Mouse (Mus musculus): ENCODE measurements around the gene Ndufv3. TPM values are rescaled to one million over a fixed set of nuclear protein-coding genes. Genes with fewer than 3 reads are reported as not detected.
A peak's percentile ranks its signal among the peaks of the same experiment; 100 is the strongest.

Ndufv3 gene
- total RNA-seq (2022): 100 to 1,000 TPM; 255 to 279 (median 271) TPM

DNA sequence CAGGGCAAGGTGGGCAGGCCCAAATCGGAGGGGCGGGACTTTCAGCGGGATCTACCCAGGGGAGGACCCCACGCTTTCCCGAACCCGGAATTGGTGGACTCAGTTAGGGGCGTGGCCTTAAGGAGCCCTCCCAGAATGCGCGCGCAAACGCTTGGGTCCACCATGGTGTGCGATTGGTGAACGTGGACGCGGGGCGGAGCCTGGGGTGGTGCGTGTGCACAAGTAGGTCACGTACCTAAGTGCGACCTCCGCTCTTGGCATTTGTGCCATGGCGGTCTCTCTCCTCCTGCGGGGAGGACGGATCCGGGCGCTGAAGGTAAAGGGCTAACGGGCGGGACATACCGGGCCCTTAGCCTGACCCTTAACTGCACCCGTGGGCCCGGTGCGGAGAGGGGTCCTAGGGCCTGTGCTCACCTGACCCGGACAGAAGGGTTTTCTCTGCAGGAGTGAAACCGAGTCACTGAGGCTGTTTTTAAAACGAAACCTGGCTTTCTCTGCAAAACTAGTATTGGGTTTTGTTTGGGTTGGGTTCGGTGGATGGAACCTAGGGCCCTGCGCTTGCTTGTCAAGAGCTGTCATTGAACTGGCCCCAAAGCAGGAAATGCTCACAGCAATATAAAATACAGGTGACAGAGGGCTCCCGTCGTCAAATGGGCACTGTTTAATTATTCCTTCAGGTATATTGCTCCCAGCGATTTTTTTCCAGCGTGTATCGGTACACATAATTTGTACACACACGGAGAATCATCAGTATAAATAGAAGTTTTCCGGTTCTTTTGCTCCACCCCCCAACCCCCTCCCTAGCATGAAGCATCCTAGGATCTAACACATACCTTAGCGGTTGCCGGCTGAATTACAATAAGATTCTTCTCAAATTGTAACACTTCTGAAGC is at the start of gene Ndufv3, which contains the start of gene Wdr4:
TSS of gene Ndufv3 (plus strand) at position 170 of the 893 bp plus-strand sequence.
TSS of gene Wdr4 (minus strand) at position 35 of the 893 bp plus-strand sequence.
- DNase-seq (ENCODE audit: low spot score in 2 of 2): peak; percentile 94 to 99

DNA sequence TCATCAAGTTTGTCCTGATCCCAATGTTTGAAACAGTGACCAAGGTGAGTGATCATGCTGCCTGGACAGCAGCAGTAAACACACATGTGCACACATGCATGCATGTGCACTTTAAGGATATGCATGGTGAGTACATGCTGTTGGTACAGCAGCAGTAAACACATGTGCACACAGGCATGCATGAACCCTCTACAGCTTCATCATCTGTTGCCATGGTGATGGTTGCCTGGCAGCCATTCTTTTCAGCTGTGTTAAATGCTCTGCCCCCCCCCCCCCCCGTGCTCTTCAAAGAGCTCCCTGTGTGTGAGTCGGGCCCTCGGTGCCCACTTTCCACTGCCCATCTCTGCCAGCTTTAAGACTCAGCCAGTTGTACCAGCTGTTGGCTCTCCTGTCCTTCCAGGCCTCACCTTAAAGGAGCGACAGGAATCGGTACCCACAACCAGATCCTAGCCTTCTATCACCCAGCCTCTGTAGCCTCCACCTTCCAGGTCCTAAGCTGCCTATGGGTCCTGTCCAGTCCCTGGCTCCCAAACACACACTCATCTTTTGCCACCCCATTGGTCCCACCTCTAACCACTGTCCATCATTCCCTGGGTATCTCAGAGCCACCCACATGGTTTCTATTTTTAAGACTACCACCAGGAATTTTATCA is 49.0 kb upstream of the Ndufv3 start:
- no peak for DNase-seq (ENCODE audit: low spot score in 2 of 2)

DNA sequence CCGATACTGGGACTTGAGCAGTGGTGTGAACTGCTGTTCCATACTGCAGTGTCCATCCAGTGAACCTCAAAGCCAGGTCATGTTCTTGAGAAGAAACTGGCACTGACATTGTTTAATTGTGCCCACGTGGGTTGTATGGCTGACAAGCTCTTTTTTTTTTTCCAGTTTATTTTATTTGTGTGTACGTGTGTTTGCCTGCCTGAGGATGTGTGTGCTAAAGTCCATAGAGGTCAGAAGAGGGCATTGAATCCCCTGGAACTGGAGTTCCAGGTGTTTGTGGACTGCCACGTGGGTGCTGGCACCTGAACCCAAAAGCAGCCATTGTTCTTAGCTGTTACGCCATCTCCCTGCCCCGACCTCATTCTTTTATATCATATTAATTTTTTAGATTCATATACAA is 45.5 kb upstream of the Ndufv3 start:
- DNase-seq (ENCODE audit: low spot score in 2 of 2): no peak

DNA sequence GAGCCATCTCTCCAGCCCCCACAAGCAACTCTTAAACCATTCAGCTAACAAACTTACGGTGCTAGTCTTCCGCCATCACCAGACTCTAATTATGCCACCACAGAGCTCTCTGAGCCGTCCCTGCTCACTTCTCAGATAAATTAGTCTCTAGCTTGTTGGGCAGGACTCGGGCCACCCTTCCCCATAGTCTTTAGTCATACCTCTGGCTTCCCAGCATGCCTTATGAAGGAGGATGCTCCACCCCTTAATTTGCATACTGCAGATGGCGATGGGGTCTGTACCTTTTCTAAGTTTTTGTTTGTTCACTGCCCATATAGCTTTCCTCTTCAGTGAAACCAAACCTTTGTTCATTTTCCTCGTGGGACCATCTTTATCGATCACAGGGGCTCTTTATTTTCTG is 41.3 kb upstream of the Ndufv3 start:
- no peak for DNase-seq (ENCODE audit: low spot score in 2 of 2)

DNA sequence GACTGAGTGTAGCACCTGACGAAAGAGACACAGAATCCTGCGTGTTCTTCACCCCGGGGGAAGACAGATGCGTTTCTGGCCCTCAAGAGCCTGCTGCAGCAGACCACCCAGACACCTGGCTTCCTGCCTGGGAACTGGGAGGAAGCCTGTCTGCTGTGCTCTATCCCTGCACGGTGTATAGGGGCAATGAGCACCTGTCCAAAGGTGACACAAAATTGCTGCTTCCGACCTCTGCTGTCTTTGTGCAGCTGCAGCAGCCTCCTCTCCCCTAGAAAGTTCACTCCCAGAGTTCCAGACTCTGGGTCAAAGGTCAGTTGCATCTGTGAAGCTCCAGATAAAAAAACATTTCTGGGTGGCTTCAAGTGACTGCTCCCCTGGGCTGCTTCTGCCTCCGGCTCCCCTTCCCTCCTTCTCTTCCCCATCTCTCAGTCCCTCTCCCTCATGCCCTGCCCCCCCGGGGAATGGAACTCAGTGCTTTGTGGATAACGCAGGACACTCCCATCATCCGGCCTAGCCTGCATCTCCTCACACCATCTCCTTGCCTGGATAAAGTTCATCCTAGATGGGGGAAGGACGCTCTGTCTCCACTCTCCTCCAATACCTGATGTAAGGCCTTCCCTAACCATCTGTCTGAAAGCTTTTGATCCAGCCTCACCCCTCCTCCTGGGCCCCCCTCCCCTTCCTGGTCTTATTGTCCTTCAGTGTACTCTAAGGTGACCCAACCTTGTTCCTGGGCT is 40.6 kb upstream of the Ndufv3 start:
- DNase-seq (ENCODE audit: low spot score in 2 of 2): no peak

DNA sequence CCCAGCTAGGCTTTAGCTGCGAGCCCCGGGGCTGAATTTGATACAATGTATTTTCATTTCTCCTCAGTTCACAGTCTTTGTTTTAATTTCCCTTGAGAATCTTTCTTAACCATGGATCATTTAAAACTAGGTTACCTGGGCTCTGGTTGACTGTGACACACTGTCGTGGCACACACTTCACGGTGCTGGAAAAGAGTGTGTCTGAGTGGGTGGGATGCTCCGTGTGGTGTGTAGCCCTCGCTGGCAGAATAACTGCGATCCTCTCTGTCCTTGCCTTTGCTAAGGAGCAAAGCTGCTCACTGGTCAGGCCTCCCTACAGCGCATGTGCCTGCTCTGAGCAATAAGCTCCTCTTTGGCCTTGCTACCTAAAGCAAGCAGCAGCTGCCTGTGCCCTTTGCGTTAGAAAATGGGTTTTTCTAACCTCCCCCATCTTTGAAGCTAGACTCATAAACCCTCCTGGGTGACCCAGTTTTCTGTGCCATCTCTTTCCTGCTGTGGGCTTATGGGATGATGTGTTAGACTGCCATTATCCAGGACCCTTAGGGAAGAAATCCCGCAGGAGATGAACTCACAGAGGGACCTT is 33.2 kb upstream of the Ndufv3 start:
- no peak for DNase-seq (ENCODE audit: low spot score in 2 of 2)

DNA sequence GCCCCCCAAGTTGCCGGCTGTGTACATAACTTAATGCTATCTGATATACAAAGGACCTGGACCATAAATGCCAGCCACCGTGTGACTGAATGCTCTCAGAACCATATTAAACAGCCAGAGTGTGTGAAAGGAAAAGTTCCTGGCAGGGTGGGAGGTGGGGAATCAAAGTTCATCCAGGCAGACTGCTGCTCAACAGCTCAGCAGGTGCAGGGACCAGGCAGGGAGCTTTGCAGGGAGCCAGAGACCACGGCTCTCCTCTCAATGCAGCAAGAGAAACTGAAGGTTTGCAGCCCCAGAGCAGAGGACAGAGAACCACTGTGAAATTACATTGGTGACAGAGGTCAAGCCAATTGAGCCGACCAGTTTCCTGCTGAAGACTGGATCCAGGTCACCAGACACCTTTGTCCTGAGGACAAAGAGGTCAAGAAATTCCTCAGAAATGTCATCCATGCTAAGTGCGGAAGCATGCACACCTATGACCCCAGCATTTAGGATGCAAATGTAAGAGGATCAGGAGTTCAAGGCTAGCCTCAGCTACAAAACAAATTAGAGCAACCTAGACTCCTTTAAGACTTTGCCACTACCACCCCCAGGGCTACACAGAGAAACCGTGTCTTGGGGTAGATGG is 32.4 kb upstream of the Ndufv3 start:
- no peak for DNase-seq (ENCODE audit: low spot score in 2 of 2)

DNA sequence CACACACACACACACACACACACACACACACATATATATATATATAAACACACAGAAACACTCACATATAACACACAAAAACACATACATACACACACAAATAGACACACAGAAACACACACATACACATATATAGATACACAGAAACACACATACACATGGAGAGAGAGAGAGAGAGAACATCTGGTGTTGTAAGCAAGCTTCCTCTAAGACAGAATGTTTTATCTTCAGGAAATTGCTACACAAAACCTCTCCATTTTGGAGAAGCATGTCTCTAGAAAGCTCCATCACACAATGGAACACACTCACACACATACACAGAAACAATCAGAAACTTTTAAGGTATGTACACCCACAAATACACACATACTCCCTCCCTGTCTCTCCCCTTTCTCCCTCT is 28.6 kb upstream of the Ndufv3 start:
- no peak for DNase-seq (ENCODE audit: low spot score in 2 of 2)

DNA sequence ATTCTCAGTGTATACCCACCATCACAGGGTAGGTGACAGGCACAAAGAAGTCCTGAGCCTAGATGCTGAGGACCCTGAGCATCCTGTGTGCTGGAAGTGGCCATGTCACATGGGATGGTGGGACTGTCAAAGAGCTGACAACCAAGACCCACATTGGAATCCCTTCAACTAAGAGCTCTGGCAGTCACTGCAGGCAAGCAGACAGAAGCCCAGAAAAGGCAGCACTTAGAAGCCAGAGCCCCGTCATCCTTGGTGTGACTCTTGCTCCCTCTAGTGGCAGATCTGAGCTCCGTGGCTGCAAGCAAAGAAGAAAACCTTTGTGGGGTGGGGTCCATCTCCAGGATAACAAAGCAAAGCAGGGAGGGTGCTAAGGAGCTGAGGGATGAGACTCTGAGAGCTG is 27.5 kb upstream of the Ndufv3 start:
- peak; percentile 49 to 60 for DNase-seq (ENCODE audit: low spot score in 2 of 2)

DNA sequence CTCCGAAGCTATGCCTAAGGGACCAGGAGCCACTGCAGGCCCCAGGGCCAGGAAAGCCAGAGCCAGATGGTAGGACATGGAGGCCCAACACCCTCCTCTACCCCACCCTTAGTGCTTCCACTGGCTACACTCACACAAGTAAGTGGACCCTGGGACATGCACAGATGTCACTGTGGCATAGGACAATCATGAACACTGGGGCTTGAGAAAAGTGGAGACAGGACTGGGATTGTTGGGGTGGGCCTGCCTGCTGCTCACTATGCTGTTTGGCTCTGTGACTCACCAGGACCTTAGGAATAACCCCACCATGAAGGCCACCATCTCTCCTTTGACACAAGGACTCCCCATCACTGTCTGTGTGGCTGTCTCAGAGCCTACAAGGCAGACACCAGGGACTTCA is 24.9 kb upstream of the Ndufv3 start:
- DNase-seq (ENCODE audit: low spot score in 2 of 2): no peak

DNA sequence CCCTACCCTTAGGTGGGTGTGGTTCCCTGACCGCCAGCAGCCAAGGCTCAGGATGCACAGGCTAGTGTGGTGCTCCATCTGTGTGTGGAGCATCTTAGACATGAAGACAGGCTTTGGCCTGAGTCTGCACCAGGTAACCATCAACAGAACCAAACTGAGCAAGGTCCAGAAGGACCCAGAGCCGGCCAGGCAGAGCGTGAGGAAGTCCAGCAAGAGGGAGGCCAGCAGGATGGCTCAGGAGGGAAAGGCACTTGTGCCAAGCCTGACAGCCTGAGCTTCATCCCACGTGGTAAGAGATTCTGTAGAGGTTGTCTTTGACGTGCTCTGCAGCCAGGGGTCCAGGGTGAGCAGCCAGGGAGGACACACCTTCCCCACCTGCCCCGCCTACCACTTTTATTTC is 22.2 kb upstream of the Ndufv3 start:
- DNase-seq (ENCODE audit: low spot score in 2 of 2): no peak

DNA sequence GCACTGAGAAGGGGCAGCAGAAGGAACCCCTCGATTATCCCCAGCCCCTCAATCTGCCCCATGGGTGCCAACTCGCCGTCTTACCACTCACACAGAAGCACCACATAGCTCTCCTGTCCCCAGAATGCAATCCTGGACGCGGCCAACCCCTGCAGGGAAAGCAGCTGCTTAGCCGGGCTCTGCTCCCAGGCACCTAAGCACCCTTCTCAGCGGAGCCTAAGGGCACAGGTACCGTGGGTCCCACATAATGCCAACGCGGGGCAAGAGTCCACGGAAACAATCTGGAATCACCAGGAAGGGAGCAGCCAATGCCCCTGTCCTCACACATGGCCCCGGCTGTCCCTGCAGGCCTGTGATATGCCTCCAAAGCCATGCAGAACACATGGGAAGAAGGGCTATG is 20.2 kb upstream of the Ndufv3 start:
- DNase-seq (ENCODE audit: low spot score in 2 of 2): no peak

DNA sequence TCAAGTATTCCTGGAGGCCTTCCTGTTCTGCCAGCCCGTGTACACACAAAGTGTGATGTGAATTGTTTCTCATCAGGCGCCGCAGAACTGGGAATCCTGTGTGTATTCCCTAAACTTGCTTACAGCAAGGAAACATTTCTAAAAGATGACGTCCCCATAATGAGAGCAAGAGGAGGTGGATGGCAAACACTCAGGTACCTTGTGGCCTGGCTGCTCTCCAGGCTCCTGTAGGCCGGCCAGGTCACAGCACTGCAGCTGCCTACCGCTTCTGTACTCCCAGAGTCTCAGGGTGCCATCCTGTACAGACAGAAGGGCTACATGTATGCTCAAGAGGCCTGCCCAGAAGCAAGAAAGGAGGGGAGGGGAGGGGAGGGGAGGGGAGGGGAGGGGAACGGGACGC is 19.5 kb upstream of the Ndufv3 start:
- no peak for DNase-seq (ENCODE audit: low spot score in 2 of 2)

DNA sequence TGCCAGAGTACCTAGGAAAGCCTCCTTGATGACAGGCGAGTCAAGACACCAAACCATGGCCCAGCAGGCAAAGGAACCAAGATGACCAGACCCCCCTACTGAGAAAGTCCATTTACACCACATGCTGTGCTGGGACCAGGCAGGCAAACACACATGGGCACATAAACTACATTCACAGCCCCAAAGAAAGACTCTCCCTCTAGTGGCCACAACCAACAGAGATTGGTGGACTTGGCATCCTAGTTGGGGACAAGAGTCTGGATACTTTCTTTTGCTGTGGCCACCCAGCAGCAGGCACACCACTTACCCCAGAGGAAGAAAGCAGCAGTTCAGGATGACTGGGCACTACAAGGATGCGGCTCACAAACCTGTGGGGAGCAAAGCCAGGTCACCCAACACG is 19.0 kb upstream of the Ndufv3 start:
- DNase-seq (ENCODE audit: low spot score in 2 of 2): no peak

DNA sequence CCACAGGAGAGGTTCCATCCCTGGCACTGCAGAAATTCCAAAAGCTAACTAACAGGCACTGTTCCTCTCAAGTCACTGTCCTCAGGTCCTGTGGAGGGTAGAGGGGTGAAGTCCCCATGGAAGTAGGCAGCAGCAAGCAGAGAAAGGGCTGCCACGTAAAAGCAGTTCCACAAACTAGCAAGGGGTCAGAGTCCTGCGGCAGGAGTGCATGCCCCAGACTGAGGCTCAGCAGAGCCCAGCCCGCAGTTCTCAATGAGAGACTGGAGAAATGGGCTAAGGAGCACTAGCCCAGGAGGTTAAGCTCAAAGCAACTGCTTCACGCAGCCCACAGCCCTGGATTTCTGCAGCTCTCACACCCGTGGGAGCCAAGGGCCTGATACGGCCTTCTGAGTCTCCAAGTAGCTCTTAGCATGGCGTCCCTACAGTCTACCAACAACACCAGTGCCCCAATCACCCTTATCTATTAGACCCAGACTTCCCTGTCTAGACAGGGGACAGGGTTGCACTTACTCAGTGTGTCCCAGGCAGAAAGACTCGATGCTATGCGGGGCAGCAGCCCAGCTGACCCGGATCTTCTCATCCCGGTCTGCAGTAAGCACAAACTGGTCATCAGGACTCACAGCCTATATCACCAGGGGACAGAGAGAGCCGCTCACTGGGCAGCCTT is 17.5 kb upstream of the Ndufv3 start:
- no peak for DNase-seq (ENCODE audit: low spot score in 2 of 2)

DNA sequence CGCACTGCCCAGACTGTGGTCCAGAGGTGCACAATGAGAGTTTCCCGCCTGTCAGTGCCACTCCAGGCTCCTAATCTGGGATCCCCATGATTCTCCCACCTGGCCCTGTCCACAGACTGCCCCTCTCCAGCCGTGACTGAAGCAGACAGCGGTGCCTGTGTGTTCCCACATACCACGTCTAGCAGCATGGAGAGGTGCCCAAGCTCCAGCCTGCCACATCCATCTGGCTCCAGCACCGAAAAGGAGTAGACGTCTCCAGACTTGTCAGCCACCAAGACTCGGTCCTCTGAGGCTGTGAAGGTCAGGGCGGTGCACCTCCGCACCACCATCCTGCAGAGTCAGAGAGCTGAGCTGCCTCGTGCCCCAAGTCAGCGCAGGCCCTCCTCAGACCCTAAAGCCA is 16.6 kb upstream of the Ndufv3 start:
- no peak for DNase-seq (ENCODE audit: low spot score in 2 of 2)

DNA sequence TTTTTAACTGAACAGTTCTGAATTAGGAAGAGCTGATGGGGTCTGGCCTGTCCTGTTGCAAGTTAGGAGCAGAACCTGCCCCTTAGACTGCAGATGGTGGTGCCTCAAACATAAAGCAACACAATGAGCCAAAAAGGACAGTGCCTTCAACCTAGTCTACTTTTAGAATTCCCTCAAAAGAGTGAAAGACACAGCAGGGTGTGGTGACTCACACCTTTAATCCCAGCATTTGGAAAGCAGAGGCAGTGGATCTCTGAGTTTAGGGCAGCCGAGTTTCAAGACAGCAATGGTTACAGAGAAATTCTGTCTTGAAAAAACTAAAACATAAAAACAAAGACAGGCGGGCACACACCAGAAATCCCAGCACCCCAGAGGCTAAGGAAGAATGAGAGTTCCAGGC is 16.0 kb upstream of the Ndufv3 start:
- no peak for DNase-seq (ENCODE audit: low spot score in 2 of 2)

DNA sequence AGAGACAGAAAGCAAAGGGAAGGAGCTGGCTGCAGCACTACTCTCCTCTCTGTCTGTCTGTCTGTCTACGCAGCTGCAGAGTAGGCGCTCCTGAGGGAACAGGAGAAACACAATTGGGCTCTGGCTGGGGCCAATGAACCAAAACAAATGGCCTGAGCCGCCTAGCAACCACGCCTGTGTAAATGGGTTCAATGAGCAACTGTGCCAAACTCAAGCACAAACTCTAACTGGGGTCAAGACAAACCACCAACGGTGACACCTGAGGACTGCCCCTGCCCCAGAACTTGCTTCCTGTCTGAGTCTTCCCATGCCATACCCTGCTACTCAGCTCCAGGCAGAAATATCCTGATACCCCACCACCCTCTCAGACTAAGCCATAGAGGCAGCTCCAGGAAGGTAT is 14.9 kb upstream of the Ndufv3 start:
- DNase-seq (ENCODE audit: low spot score in 2 of 2): no peak

DNA sequence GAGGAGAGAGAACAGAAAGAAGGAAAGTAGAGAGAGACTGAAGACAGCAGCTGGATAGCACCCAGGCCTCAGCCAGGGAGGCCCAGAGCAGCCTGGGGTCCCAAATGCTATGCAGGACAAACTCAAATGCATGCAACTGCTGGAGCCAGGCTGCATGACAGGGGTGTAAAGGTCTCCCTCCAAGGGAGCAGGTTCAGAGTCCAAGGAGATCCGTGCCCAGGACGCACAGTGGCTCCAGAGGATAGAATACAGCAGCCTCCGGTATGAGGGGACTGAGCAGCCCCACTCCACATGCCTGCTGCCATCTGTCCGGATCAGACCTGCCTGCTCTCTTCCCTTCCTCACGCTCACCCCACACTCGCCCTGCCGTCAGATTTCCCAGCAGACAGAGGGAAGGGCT is 13.6 kb upstream of the Ndufv3 start:
- DNase-seq (ENCODE audit: low spot score in 2 of 2): no peak

DNA sequence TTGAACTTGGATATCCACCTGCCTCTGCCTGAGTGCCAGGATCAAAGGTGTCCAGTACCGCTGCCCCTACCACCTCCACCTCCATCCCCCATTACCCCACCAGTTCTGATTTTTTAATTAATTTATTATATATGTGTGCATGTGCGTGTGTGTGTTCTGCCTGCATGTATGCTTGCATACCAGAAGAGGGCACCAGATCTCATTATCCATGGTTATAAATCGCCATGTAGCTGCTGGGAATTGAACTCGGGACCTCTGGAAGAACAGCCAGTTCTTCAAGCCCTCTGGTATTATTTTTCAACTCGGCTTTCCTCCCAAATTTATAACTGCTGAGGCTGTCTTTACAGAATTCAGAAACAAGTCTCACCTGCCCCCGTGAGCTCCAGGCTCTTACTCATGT is 9.0 kb upstream of the Ndufv3 start:
- no peak for DNase-seq (ENCODE audit: low spot score in 2 of 2)

All from left cerebral cortex, adult 8-10 months (tissue).